Comparison of ENCODE assay signal across 7 mouse cellular contexts in genomic region chr5:73340723-73341235, GRCm38 (mm10). TPM values are rescaled to one million over a fixed set of nuclear protein-coding genes. Genes with fewer than 3 reads are reported as not detected.
DNase-seq lines count a peak whose midpoint lies in the region; ATAC-seq lines count a peak whose summit lies in the region.

TSS of gene Ociad2 (minus strand) at chr5:73341028.

- DNase-seq in lung, postnatal 10 days: no peak
- no peak for DNase-seq in ovary, postnatal 10 days (ENCODE audit: low spot score)
- no peak for DNase-seq in urinary bladder, postnatal 36 days (ENCODE audit: low spot score in 2 of 2)

- H3K27ac ChIP-seq in lung, embryonic 15.5 days: no peak within 1 kb of the TSS
- H3K27ac ChIP-seq in forebrain, embryonic 15.5 days (replicated peaks): no peak within 1 kb of the TSS
- H3K27ac ChIP-seq in intestine, embryonic 16.5 days (ENCODE audit: low read length): no peak within 1 kb of the TSS
- no peak within 1 kb of the TSS for H3K27ac ChIP-seq in stomach, embryonic 14.5 days (ENCODE audit: low read length)

- H3K27me3 ChIP-seq in lung, embryonic 15.5 days: peaks cover 4% of the 10 kb centered on the region; the same call in 1 of the 2 replicates
- H3K27me3 ChIP-seq in forebrain, embryonic 15.5 days: no peaks in the 10 kb centered on the region
- H3K27me3 ChIP-seq in intestine, embryonic 16.5 days (replicated peaks; ENCODE audit: control insufficient read depth, insufficient read depth, low read length): no peaks in the 10 kb centered on the region
- H3K27me3 ChIP-seq in stomach, embryonic 14.5 days (ENCODE audit: control insufficient read depth, insufficient read depth, low read length): no peaks in the 10 kb centered on the region

- no peaks in the 10 kb centered on the region; the same call in none of the 2 replicates for H3K4me1 ChIP-seq in lung, embryonic 15.5 days
- peaks cover 13% of the 10 kb centered on the region; the same call in 1 of the 2 replicates for H3K4me1 ChIP-seq in forebrain, embryonic 15.5 days
- H3K4me1 ChIP-seq in intestine, embryonic 16.5 days (ENCODE audit: control insufficient read depth, insufficient read depth, low read length): peaks cover 7% of the 10 kb centered on the region
- 0 out of 2 replicates have a peak, but pooled peaks cover 2% of the 10 kb centered on the region for H3K4me1 ChIP-seq in stomach, embryonic 14.5 days (ENCODE audit: control insufficient read depth, insufficient read depth, low read length)

- no peak for ATAC-seq in lung, embryonic 15.5 days (ENCODE audit: borderline replicate concordance, extremely low read depth, low FRiP score, low TSS enrichment)
- no peak for ATAC-seq in forebrain, embryonic 15.5 days (replicated peaks)
- ATAC-seq in intestine, embryonic 16.5 days: no peak
- ATAC-seq in stomach, embryonic 14.5 days (ENCODE audit: insufficient number of reproducible peaks, insufficient read depth, low FRiP score, low read depth): no peak

- H3K9ac ChIP-seq in lung, embryonic 15.5 days: no peak within 1 kb of the TSS
- no peak within 1 kb of the TSS for H3K9ac ChIP-seq in forebrain, embryonic 15.5 days (replicated peaks)
- no peak within 1 kb of the TSS for H3K9ac ChIP-seq in intestine, embryonic 16.5 days (ENCODE audit: low read depth, low read length)
- H3K9ac ChIP-seq in stomach, embryonic 14.5 days (replicated peaks; ENCODE audit: low read depth, low read length): no peak within 1 kb of the TSS

- no peak within 1 kb of the TSS for H3K4me2 ChIP-seq in lung, embryonic 15.5 days
- no peak within 1 kb of the TSS for H3K4me2 ChIP-seq in forebrain, embryonic 15.5 days (replicated peaks)
- no peak within 1 kb of the TSS for H3K4me2 ChIP-seq in intestine, embryonic 16.5 days (ENCODE audit: low read depth, low read length)
- no peak within 1 kb of the TSS for H3K4me2 ChIP-seq in stomach, embryonic 14.5 days (replicated peaks; ENCODE audit: low read depth, low read length)

- no peak within 1 kb of the TSS for H3K4me3 ChIP-seq in lung, embryonic 15.5 days
- H3K4me3 ChIP-seq in forebrain, embryonic 15.5 days: no peak within 1 kb of the TSS
- H3K4me3 ChIP-seq in intestine, embryonic 16.5 days (ENCODE audit: low read length): no peak within 1 kb of the TSS
- H3K4me3 ChIP-seq in stomach, embryonic 14.5 days (ENCODE audit: low read depth, low read length): no peak within 1 kb of the TSS

- no peaks in the 10 kb centered on the region for H3K9me3 ChIP-seq in lung, embryonic 15.5 days
- H3K9me3 ChIP-seq in forebrain, embryonic 15.5 days: no peaks in the 10 kb centered on the region
- H3K9me3 ChIP-seq in intestine, embryonic 16.5 days (ENCODE audit: control insufficient read depth, low read length): no peaks in the 10 kb centered on the region
- no peaks in the 10 kb centered on the region for H3K9me3 ChIP-seq in stomach, embryonic 14.5 days (ENCODE audit: control insufficient read depth, low read depth, low read length)

- WGBS in lung, embryonic 15.5 days: 80% methylated on average over 8 of the region's 8 CpGs
- WGBS in forebrain, embryonic 15.5 days: 71% methylated on average over 8 of the region's 8 CpGs
- 82% methylated on average over 8 of the region's 8 CpGs for WGBS in intestine, embryonic 16.5 days
- WGBS in stomach, embryonic 14.5 days: 80% methylated on average over 8 of the region's 8 CpGs

- no peaks in the 10 kb centered on the region for H3K36me3 ChIP-seq in lung, embryonic 15.5 days
- no peaks in the 10 kb centered on the region for H3K36me3 ChIP-seq in forebrain, embryonic 15.5 days
- H3K36me3 ChIP-seq in intestine, embryonic 16.5 days (ENCODE audit: control insufficient read depth, insufficient read depth, low read length): no peaks in the 10 kb centered on the region
- no peaks in the 10 kb centered on the region for H3K36me3 ChIP-seq in stomach, embryonic 14.5 days (ENCODE audit: control insufficient read depth, insufficient read depth, low read length)

RNA-seq across cellular contexts. Expression of gene Ociad2, which starts in this region (rescaled TPM):
- 41.1 and 42.4 TPM in 2 replicates for polyA plus RNA-seq in lung, embryonic 15.5 days (2015; fragmentation: Nextera tagmentation; extraction: Ambion mirVana)
- polyA plus RNA-seq in forebrain, embryonic 15.5 days (2015; fragmentation: Nextera tagmentation; extraction: Ambion mirVana): 21.1 and 22.2 TPM in 2 replicates
- polyA plus RNA-seq in intestine, embryonic 16.5 days (2015; fragmentation: Nextera tagmentation; extraction: Ambion mirVana): 273 and 289 TPM in 2 replicates
- polyA plus RNA-seq in stomach, embryonic 14.5 days (2014; fragmentation: Nextera tagmentation; extraction: Ambion mirVana): 55.7 and 64.3 TPM in 2 replicates
